Mouse (Mus musculus): ENCODE results near the gene Mxi1.
A peak's percentile ranks its signal among the peaks of the same experiment; 100 is the strongest.

- TF ChIP-seq CTCF (IDR thresholded peaks at IDR 0.05; ENCODE audit: extremely low read depth, insufficient read depth, insufficient read length, insufficient replicate concordance) (peak; percentile 66; the same call in 1 of the 2 replicates), POLR2A (IDR thresholded peaks at IDR 0.05; ENCODE audit: low read depth, low read length) (no peak)
Observed at GRCm38 (mm10) chr19:53419834-53420233, 109.5 kb downstream of the Mxi1 start.

All from spleen, adult 2 months (tissue).